Mouse (Mus musculus) embryonic facial prominence, embryonic 11.5 days (tissue): ENCODE data around the gene Prex1. TPM values are rescaled to one million over a fixed set of nuclear protein-coding genes. Genes with fewer than 3 reads are reported as not detected.

Experiments used
- ATAC-seq: fragments of 200-750 bp; cut with Nextera tagmentation; replicated peaks from 2 replicates; pipeline ENCODE4 v1.8.0; 2017; ENCODE audit warnings: low read depth; ENCODE audit not compliant: insufficient number of reproducible peaks, low FRiP score, low TSS enrichment
- DNase-seq: peaks from one replicate; pipeline ENCODE4 v3.0.0-alpha.2; 2015; ENCODE audit warnings: low spot score
- H3K27ac ChIP-seq: fragments of 300-500 bp; sonication (generic); replicated peaks from 2 replicates; pipeline ENCODE4 v1.5.1; 2014; ENCODE audit warnings: mild to moderate bottlenecking, low read depth, low read length, control low read depth
- H3K27me3 ChIP-seq: fragments of 300-500 bp; sonication (generic); 2 replicates; pipeline ENCODE4 v1.6.1; 2014; ENCODE audit warnings: mild to moderate bottlenecking, low read length, moderate library complexity, mixed read lengths; ENCODE audit not compliant: control insufficient read depth, insufficient read depth
- H3K36me3 ChIP-seq: fragments of 300-500 bp; sonication (generic); replicated peaks from 2 replicates; pipeline ENCODE4 v1.6.1; 2014; ENCODE audit warnings: low read depth, mild to moderate bottlenecking, low read length, moderate library complexity, mixed read lengths; ENCODE audit not compliant: control insufficient read depth, insufficient read depth
- H3K4me1 ChIP-seq: fragments of 300-500 bp; sonication (generic); 2 replicates; pipeline ENCODE4 v1.6.1; 2014; ENCODE audit warnings: low read length, mixed read lengths; ENCODE audit not compliant: control insufficient read depth, insufficient read depth
- H3K4me2 ChIP-seq: fragments of 300-500 bp; sonication (generic); 2 replicates; pipeline ENCODE4 v1.6.1; 2014; ENCODE audit warnings: low read depth, mild to moderate bottlenecking, control low read depth, low read length, moderate library complexity
- H3K4me3 ChIP-seq: fragments of 300-500 bp; sonication (generic); 2 replicates; pipeline ENCODE4 v1.5.1; 2014; ENCODE audit warnings: low read depth, low read length, control low read depth
- H3K9ac ChIP-seq: fragments of 300-500 bp; sonication (generic); replicated peaks from 2 replicates; pipeline ENCODE4 v1.6.1; 2014; ENCODE audit warnings: mild to moderate bottlenecking, control low read depth, low read length
- H3K9me3 ChIP-seq: fragments of 300-500 bp; sonication (generic); replicated peaks from 2 replicates; pipeline ENCODE4 v1.6.1; 2016; ENCODE audit warnings: mild to moderate bottlenecking, low read length, inconsistent platforms, mixed read lengths; ENCODE audit not compliant: control insufficient read depth
- WGBS: fragments of 180-500 bp; shearing (Covaris S2); extraction: QIAGEN DNeasy Blood & Tissue Kit; methylation state at CpG from one replicate; pipeline ENCODE4 v1.1.7; 2014; 5-methylcytosine and 5-hydroxymethylcytosine counted together
- polyA plus RNA-seq: library from polyadenylated mRNA; unstranded; fragments of >200 nt; fragmentation: Nextera tagmentation; extraction: Ambion mirVana; gene quantifications from 2 replicates; pipeline ENCODE4 v1.2.1, GENCODE M21; 2014

The Prex1 gene
- polyA plus RNA-seq, 1 experiment from 2014 or later = 15.5 TPM

- Histone ChIP-seq H3K9me3 (no peaks in the 10 kb centered on the region), H3K4me2 (no peak overlapping the region), H3K36me3 (peaks cover 3% of the 10 kb centered on the region), H3K9ac (no peak overlapping the region), H3K27ac (no peak overlapping the region), H3K4me1 (no peaks in the 10 kb centered on the region), H3K4me3 (no peak overlapping the region), H3K27me3 (no peaks in the 10 kb centered on the region)
- WGBS = 87% methylated on average over 5 of the region's 5 CpGs
- ATAC-seq (no peak), DNase-seq (no peak)
These were observed 140.0 kb downstream of the Prex1 start for GRCm38 (mm10) chr2:166573621-166574020.

DNA sequence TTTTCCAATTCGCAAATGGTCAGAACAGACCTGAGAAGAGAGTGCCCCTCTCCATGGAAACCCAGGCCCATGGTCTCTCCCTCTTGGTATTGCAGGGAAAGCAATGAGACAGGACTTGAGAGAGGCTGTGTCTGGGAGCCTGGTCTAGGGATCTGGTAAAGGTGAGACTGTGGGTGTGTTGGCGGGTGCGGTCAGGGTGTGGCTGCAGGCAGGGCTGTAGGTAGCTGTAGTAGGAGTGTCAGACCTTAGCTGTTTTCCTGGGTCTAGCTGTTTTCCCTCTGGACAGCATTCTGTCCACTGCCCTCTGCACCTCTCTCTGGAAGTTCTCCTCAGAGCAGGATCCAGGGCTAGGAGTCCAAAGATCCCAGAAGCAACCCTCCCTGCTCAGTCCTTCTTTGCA lies 141.3 kb downstream of the Prex1 start:
- DNase-seq (no peak), ATAC-seq (no peak)
- Histone ChIP-seq H3K36me3 (peaks cover 3% of the 10 kb centered on the region), H3K4me2 (no peak overlapping the region), H3K9ac (no peak overlapping the region), H3K27ac (no peak overlapping the region), H3K9me3 (no peaks in the 10 kb centered on the region), H3K27me3 (no peaks in the 10 kb centered on the region), H3K4me3 (no peak overlapping the region), H3K4me1 (no peaks in the 10 kb centered on the region)
- 93% methylated on average over 3 of the region's 3 CpGs for WGBS

DNA sequence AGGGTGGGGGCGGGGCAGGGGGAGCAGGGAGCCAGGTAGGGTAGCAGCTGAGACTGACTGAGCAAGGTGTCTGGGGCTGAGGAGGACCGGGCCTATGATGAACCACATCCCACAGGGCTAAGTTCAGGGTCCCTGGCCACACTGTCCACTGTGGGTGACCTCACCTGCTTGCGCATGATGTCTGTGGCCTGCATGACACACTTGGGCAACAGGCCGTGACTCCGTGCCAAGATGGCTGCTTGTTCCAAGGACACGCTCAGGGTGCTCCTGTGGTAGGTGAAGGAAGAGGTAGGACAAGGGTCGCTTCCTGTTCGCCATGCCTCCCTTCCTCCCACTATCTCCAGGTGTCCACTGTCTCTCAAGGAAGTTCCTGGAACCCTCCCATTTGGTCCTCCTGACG lies 144.4 kb downstream of the Prex1 start:
- DNase-seq = no peak
- Histone ChIP-seq H3K4me2 (no peak overlapping the region), H3K27ac (no peak overlapping the region), H3K9me3 (no peaks in the 10 kb centered on the region), H3K36me3 (peaks cover 3% of the 10 kb centered on the region), H3K4me1 (no peaks in the 10 kb centered on the region), H3K9ac (no peak overlapping the region), H3K4me3 (no peak overlapping the region), H3K27me3 (no peaks in the 10 kb centered on the region)
- WGBS = 87% methylated on average over 9 of the region's 9 CpGs
- no peak for ATAC-seq

DNA sequence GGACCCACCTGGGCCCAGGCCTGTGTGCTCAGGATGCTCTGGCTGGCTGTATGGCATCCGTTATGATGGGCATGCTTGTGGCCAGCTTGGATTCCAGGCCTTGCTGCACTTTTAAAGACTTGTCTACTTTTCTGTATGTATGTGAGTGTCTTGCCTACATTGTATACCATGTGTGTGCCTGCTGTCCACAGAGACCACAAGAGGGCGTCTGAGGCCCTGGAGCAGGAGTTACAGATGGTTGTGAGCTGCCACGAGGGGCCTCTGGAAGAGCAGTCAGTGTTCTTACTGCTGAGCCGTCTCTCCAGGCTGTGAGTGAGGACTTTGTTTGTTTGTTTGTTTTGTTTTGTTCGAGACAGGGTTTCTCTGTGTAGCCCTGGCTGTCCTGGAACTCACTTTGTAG lies 148.1 kb downstream of the Prex1 start:
- no peak overlapping the region for H3K27ac ChIP-seq
- H3K27me3 ChIP-seq = no peaks in the 10 kb centered on the region
- 68% methylated on average over 5 of the region's 5 CpGs for WGBS
- H3K36me3 ChIP-seq = no peaks in the 10 kb centered on the region
- no peak for ATAC-seq
- no peak overlapping the region for H3K9ac ChIP-seq
- no peak overlapping the region for H3K4me3 ChIP-seq
- no peak overlapping the region for H3K4me2 ChIP-seq
- H3K9me3 ChIP-seq = no peaks in the 10 kb centered on the region
- 0 out of 2 replicates have a peak, but pooled peaks cover 3% of the 10 kb centered on the region for H3K4me1 ChIP-seq
- DNase-seq = no peak

GRCm38 (mm10) chr2:166564455-166564854 lies 149.2 kb downstream of the Prex1 start:
- ATAC-seq = no peak
- Histone ChIP-seq H3K4me3 (no peak overlapping the region), H3K4me2 (no peak overlapping the region), H3K9me3 (no peaks in the 10 kb centered on the region), H3K4me1 (peaks cover 5% of the 10 kb centered on the region; the same call in 1 of the 2 replicates), H3K9ac (no peak overlapping the region), H3K36me3 (no peaks in the 10 kb centered on the region), H3K27me3 (no peaks in the 10 kb centered on the region), H3K27ac (no peak overlapping the region)
- WGBS = 4% methylated on average over 11 of the region's 11 CpGs
- peak; percentile 87 for DNase-seq

DNA sequence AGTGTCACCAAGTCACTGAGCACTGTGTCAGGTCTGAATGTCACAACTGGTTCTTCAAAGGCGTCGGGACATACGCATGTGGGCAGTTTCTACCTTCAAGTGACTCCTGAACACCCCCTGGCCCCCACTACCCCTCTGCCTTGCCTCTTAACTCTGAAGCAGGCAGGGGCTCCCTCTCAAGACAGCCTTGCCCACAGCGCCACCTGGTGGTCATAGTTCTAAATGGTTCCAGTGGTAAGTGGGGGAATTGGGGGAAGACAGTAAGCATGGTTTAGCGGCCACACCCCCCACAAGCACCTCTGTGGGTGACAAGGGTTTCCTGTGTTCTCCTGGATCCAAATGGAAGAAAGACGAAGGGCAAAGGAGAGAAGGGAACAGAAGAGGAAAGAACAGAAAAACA lies 149.7 kb downstream of the Prex1 start:
- DNase-seq (peak; percentile 94), ATAC-seq (no peak; the same call in 1 of the 2 replicates)
- H3K9ac ChIP-seq = no peak overlapping the region
- H3K4me1 ChIP-seq = peaks cover 5% of the 10 kb centered on the region; the same call in 1 of the 2 replicates
- H3K27me3 ChIP-seq = no peaks in the 10 kb centered on the region
- no peak overlapping the region for H3K27ac ChIP-seq
- H3K36me3 ChIP-seq = no peaks in the 10 kb centered on the region
- H3K4me2 ChIP-seq = no peak overlapping the region
- WGBS = 13% methylated on average over 6 of the region's 6 CpGs
- no peaks in the 10 kb centered on the region for H3K9me3 ChIP-seq
- no peak overlapping the region for H3K4me3 ChIP-seq

GRCm38 (mm10) chr2:166563076-166563475 lies 150.6 kb downstream of the Prex1 start:
- H3K36me3 ChIP-seq = no peaks in the 10 kb centered on the region

DNA sequence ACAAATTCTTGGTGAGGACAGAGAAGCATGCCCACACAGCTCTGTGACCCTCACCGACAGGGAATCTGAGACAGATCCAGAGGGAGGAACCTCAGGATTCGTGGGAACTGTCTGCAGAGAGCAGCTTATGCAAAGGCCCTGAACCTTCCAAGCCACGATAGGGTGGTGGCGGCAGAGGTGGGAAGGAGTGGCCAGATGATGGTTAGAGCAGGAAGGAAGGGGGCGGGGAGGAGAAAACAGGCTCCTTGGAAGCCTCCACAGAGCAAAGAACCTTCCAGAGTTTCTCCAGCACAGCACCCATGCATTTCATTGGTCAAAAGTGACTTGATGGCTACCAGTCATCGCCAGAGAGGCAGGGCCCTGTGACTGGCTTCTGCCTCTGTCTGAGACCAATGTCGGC lies 151.9 kb downstream of the Prex1 start:
- Histone ChIP-seq H3K4me3 (no peak overlapping the region), H3K36me3 (no peaks in the 10 kb centered on the region), H3K4me2 (no peak overlapping the region), H3K9me3 (no peaks in the 10 kb centered on the region), H3K9ac (no peak overlapping the region), H3K4me1 (peaks cover 5% of the 10 kb centered on the region; the same call in 1 of the 2 replicates), H3K27me3 (no peaks in the 10 kb centered on the region), H3K27ac (no peak overlapping the region)
- no peak for DNase-seq
- 59% methylated on average over 7 of the region's 7 CpGs for WGBS
- no peak for ATAC-seq

More at GRCm38 (mm10) chr2:166563076-166563475, 150.6 kb downstream of the Prex1 start:
- peaks cover 5% of the 10 kb centered on the region; the same call in 1 of the 2 replicates for H3K4me1 ChIP-seq
- H3K4me2 ChIP-seq = no peak overlapping the region
- H3K27me3 ChIP-seq = no peaks in the 10 kb centered on the region
- 88% methylated on average over 9 of the region's 9 CpGs for WGBS
- no peaks in the 10 kb centered on the region for H3K9me3 ChIP-seq
- no peak for DNase-seq
- H3K9ac ChIP-seq = no peak overlapping the region
- ATAC-seq = no peak
- no peak overlapping the region for H3K27ac ChIP-seq
- no peak overlapping the region for H3K4me3 ChIP-seq
